Mouse (Mus musculus): ENCODE measurements around the gene Med16. TPM values are rescaled to one million over a fixed set of nuclear protein-coding genes. Genes with fewer than 3 reads are reported as not detected.

The Med16 gene
- polyA plus RNA-seq, 1 experiment from 2014 or later, result 67.1 TPM

Small RNA genes lying within 50 kb of the gene (microRNA-seq; reads per million reads assigned to microRNA genes)
- 0.88 reads per million for gene Mir6910

Other genes with a start within 250 kb of the Med16 start
- gene Madcam1, start 244.4 kb downstream of the Med16 start, polyA plus RNA-seq (2016; fragmentation: Nextera tagmentation; extraction: Ambion mirVana), result 3.7 and 6.4 TPM in 2 replicates
- 68.0 and 73.0 TPM in 2 replicates for gene Tpgs1, start 239.6 kb downstream of the Med16 start, polyA plus RNA-seq (2016; fragmentation: Nextera tagmentation; extraction: Ambion mirVana)
- gene Cdc34, start 226.7 kb downstream of the Med16 start, polyA plus RNA-seq (2016; fragmentation: Nextera tagmentation; extraction: Ambion mirVana), result 209 and 259 TPM in 2 replicates
- gene Gzmm, start 219.9 kb downstream of the Med16 start, polyA plus RNA-seq (2016; fragmentation: Nextera tagmentation; extraction: Ambion mirVana), result 0.76 and 0.94 TPM in 2 replicates
- gene Bsg, start 204.4 kb downstream of the Med16 start, polyA plus RNA-seq (2016; fragmentation: Nextera tagmentation; extraction: Ambion mirVana), result 642 and 664 TPM in 2 replicates
- gene Hcn2, start 192.3 kb downstream of the Med16 start, polyA plus RNA-seq (2016; fragmentation: Nextera tagmentation; extraction: Ambion mirVana), result 0.04 TPM in 1 of 2 replicates, not detected in the other
- gene Polrmt, start 162.3 kb downstream of the Med16 start, polyA plus RNA-seq (2016; fragmentation: Nextera tagmentation; extraction: Ambion mirVana), result 58.6 and 61.2 TPM in 2 replicates
- gene Fgf22, start 153.8 kb downstream of the Med16 start, polyA plus RNA-seq (2016; fragmentation: Nextera tagmentation; extraction: Ambion mirVana), result 0.28 and 0.65 TPM in 2 replicates
- gene Rnf126, start 142.0 kb downstream of the Med16 start, polyA plus RNA-seq (2016; fragmentation: Nextera tagmentation; extraction: Ambion mirVana), result 141 and 151 TPM in 2 replicates
- gene Fstl3, start 131.7 kb downstream of the Med16 start, polyA plus RNA-seq (2016; fragmentation: Nextera tagmentation; extraction: Ambion mirVana), result 1.8 and 2.3 TPM in 2 replicates
- 0.19 TPM in 1 of 2 replicates, not detected in the other for gene Prss57, start 118.0 kb downstream of the Med16 start, polyA plus RNA-seq (2016; fragmentation: Nextera tagmentation; extraction: Ambion mirVana)
- gene Palm, start 115.4 kb downstream of the Med16 start, polyA plus RNA-seq (2016; fragmentation: Nextera tagmentation; extraction: Ambion mirVana), result 121 and 126 TPM in 2 replicates
- 0.60 TPM in 1 of 2 replicates, not detected in the other for gene Misp, start 87.9 kb downstream of the Med16 start, polyA plus RNA-seq (2016; fragmentation: Nextera tagmentation; extraction: Ambion mirVana)
- gene Ptbp1, start 54.5 kb downstream of the Med16 start, polyA plus RNA-seq (2016; fragmentation: Nextera tagmentation; extraction: Ambion mirVana), result 485 and 494 TPM in 2 replicates
- gene Prtn3, start 34.4 kb downstream of the Med16 start, polyA plus RNA-seq (2016; fragmentation: Nextera tagmentation; extraction: Ambion mirVana), result 9.1 and 15.3 TPM in 2 replicates
- gene Plppr3, start 34.3 kb downstream of the Med16 start, polyA plus RNA-seq (2016; fragmentation: Nextera tagmentation; extraction: Ambion mirVana), result 108 and 140 TPM in 2 replicates
- gene Elane, start 22.7 kb downstream of the Med16 start, polyA plus RNA-seq (2016; fragmentation: Nextera tagmentation; extraction: Ambion mirVana), result not detected in 2 replicates
- gene Cfd, start 18.1 kb downstream of the Med16 start, polyA plus RNA-seq (2016; fragmentation: Nextera tagmentation; extraction: Ambion mirVana), result not detected in 2 replicates
- not detected in 2 replicates for gene Gm26602, start 1.9 kb upstream of the Med16 start, polyA plus RNA-seq (2016; fragmentation: Nextera tagmentation; extraction: Ambion mirVana)
- 0.31 and 0.49 TPM in 2 replicates for gene Kiss1r, start 8.0 kb upstream of the Med16 start, polyA plus RNA-seq (2016; fragmentation: Nextera tagmentation; extraction: Ambion mirVana)
- 116 and 143 TPM in 2 replicates for gene R3hdm4, start 12.3 kb upstream of the Med16 start, polyA plus RNA-seq (2016; fragmentation: Nextera tagmentation; extraction: Ambion mirVana)
- 18.2 and 29.4 TPM in 2 replicates for gene Arid3a, start 18.1 kb upstream of the Med16 start, polyA plus RNA-seq (2016; fragmentation: Nextera tagmentation; extraction: Ambion mirVana)
- 174 and 201 TPM in 2 replicates for gene Wdr18, start 51.2 kb upstream of the Med16 start, polyA plus RNA-seq (2016; fragmentation: Nextera tagmentation; extraction: Ambion mirVana)
- gene Grin3b, start 61.8 kb upstream of the Med16 start, polyA plus RNA-seq (2016; fragmentation: Nextera tagmentation; extraction: Ambion mirVana), result 0.28 and 0.40 TPM in 2 replicates
- gene Tmem259, start 75.4 kb upstream of the Med16 start, polyA plus RNA-seq (2016; fragmentation: Nextera tagmentation; extraction: Ambion mirVana), result 14.9 and 16.4 TPM in 2 replicates
- gene Cnn2, start 79.7 kb upstream of the Med16 start, polyA plus RNA-seq (2016; fragmentation: Nextera tagmentation; extraction: Ambion mirVana), result 261 and 301 TPM in 2 replicates
- gene Abca7, start 87.6 kb upstream of the Med16 start, polyA plus RNA-seq (2016; fragmentation: Nextera tagmentation; extraction: Ambion mirVana), result 2.0 and 2.3 TPM in 2 replicates
- gene Arhgap45, start 107.7 kb upstream of the Med16 start, polyA plus RNA-seq (2016; fragmentation: Nextera tagmentation; extraction: Ambion mirVana), result 14.9 and 15.5 TPM in 2 replicates
- 319 and 357 TPM in 2 replicates for gene Polr2e, start 130.9 kb upstream of the Med16 start, polyA plus RNA-seq (2016; fragmentation: Nextera tagmentation; extraction: Ambion mirVana)
- gene Gpx4, start 138.2 kb upstream of the Med16 start, polyA plus RNA-seq (2016; fragmentation: Nextera tagmentation; extraction: Ambion mirVana), result 589 and 631 TPM in 2 replicates
- 17.1 and 18.4 TPM in 2 replicates for gene Sbno2, start 196.6 kb upstream of the Med16 start, polyA plus RNA-seq (2016; fragmentation: Nextera tagmentation; extraction: Ambion mirVana)
- gene Stk11, start 206.9 kb upstream of the Med16 start, polyA plus RNA-seq (2016; fragmentation: Nextera tagmentation; extraction: Ambion mirVana), result 16.1 and 17.0 TPM in 2 replicates
- gene Atp5d, start 229.7 kb upstream of the Med16 start, polyA plus RNA-seq (2016; fragmentation: Nextera tagmentation; extraction: Ambion mirVana), result 487 and 503 TPM in 2 replicates
- gene Cbarp, start 231.9 kb upstream of the Med16 start, polyA plus RNA-seq (2016; fragmentation: Nextera tagmentation; extraction: Ambion mirVana), result 3.3 and 4.7 TPM in 2 replicates
- gene Midn, start 239.3 kb upstream of the Med16 start, polyA plus RNA-seq (2016; fragmentation: Nextera tagmentation; extraction: Ambion mirVana), result 26.2 and 27.1 TPM in 2 replicates